Mouse (Mus musculus) embryonic stem cell, embryonic (primary cell): ENCODE data around the gene Cntfr.
"Not testable (repeated sequence)": the region's sequence is repeated elsewhere in the genome, so short reads cannot be mapped to it uniquely, and the experiment has no call there.

Experiments
- CTCF ChIA-PET, 4 experiments: fragments of 300-600 bp in 2 of 4; fragments of 350-600 bp in 2 of 4; sonication (Branson Sonifier 250); formaldehyde crosslinking; loops; one replicate each; lab custom pipeline; 2022; ENCODE audit warnings: inconsistent platforms in 2 of 4; lab: Charles Lee
- POLR2A ChIA-PET, 4 experiments: fragments of 300-600 bp in 2 of 4; fragments of 350-600 bp in 2 of 4; sonication (Branson Sonifier 250); formaldehyde crosslinking; loops; one replicate each; lab custom pipeline; 2022; ENCODE audit warnings: antibody characterized with exemption in 4 of 4, inconsistent platforms in 1 of 4; lab: Charles Lee

Gene Cntfr

GRCm38 (mm10) chr4:41698421-41699016 lies 1.6 kb upstream of the Cntfr start:
- POLR2A ChIA-PET = not testable (repeated sequence)
- CTCF ChIA-PET = interaction anchor here in 2 of 4 experiments (1.2 to 2.2 kb wide), 3 partner anchors 9 to 229 kb away, joined by 4 to 6 read pairs (median 5); no protein-coding TSS in a partner anchor

GRCm38 (mm10) chr4:41696452-41696851 lies 437 bp downstream of the Cntfr start:
- CTCF ChIA-PET = interaction anchor here in 3 of 4 experiments (0.6 to 2.2 kb wide), 13 partner anchors 10 to 199 kb away, joined by 3 to 8 read pairs (median 4); partner anchors contain the start of genes Dnaic1 (in 1 of the 3) and Fam219a (in 1 of the 3)
- POLR2A ChIA-PET = interaction anchor here in 1 of 4 experiments (0.7 kb wide), 1 partner anchor 748 kb away, joined by 12 read pairs; the partner anchor contains the start of gene Chmp5

- CTCF ChIA-PET = interaction anchor here in 1 of 4 experiments (0.7 kb wide), 1 partner anchor 199 kb away, joined by 3 read pairs; no protein-coding TSS in a partner anchor
- POLR2A ChIA-PET = not testable (repeated sequence)
Measured at GRCm38 (mm10) chr4:41695800-41696199, 1.1 kb downstream of the Cntfr start.

- POLR2A ChIA-PET = interaction anchor here in 2 of 4 experiments (0.6 to 1.1 kb wide), 4 partner anchors 17 to 1208 kb away, joined by 3 to 9 read pairs (median 4); no protein-coding TSS in a partner anchor
- CTCF ChIA-PET = interaction anchor here in 2 of 4 experiments (0.5 to 0.9 kb wide), 5 partner anchors 39 to 1261 kb away, joined by 3 to 8 read pairs (median 3); partner anchors contain the start of gene Kif24 (in 1 of the 2)
Measured at GRCm38 (mm10) chr4:41693511-41693910, 3.4 kb downstream of the Cntfr start.

GRCm38 (mm10) chr4:41690014-41690413 lies 6.9 kb downstream of the Cntfr start:
- CTCF ChIA-PET, POLR2A ChIA-PET: not testable (repeated sequence)

GRCm38 (mm10) chr4:41688562-41688961 lies 8.3 kb downstream of the Cntfr start:
- CTCF ChIA-PET, POLR2A ChIA-PET: not testable (repeated sequence)

GRCm38 (mm10) chr4:41685882-41686492 lies 10.9 kb downstream of the Cntfr start:
- CTCF ChIA-PET = not testable (repeated sequence)

GRCm38 (mm10) chr4:41684931-41685453 lies 11.9 kb downstream of the Cntfr start:
- POLR2A ChIA-PET = interaction anchor here in 1 of 4 experiments (0.7 kb wide), 1 partner anchor 80 kb away, joined by 3 read pairs; no protein-coding TSS in a partner anchor
- CTCF ChIA-PET = not testable (repeated sequence)

More at GRCm38 (mm10) chr4:41685882-41686492, 10.9 kb downstream of the Cntfr start:
- POLR2A ChIA-PET = not testable (repeated sequence)

- POLR2A ChIA-PET, CTCF ChIA-PET: not testable (repeated sequence)
Measured at GRCm38 (mm10) chr4:41684131-41684930, 12.6 kb downstream of the Cntfr start.

- POLR2A ChIA-PET, CTCF ChIA-PET: not testable (repeated sequence)
Measured at GRCm38 (mm10) chr4:41683303-41683702, 13.6 kb downstream of the Cntfr start.

- POLR2A ChIA-PET = no interaction called here
- CTCF ChIA-PET = no interaction called here
Measured at GRCm38 (mm10) chr4:41682789-41683188, 14.1 kb downstream of the Cntfr start.

GRCm38 (mm10) chr4:41681947-41682346 lies 14.9 kb downstream of the Cntfr start:
- POLR2A ChIA-PET = interaction anchor here in 2 of 4 experiments (0.6 to 0.8 kb wide), 2 partner anchors 32 to 395 kb away, joined by 4 to 7 read pairs; no protein-coding TSS in a partner anchor
- CTCF ChIA-PET = interaction anchor here in 1 of 4 experiments (0.7 kb wide), 1 partner anchor 161 kb away, joined by 3 read pairs; no protein-coding TSS in a partner anchor

- POLR2A ChIA-PET = no interaction called here
Measured at GRCm38 (mm10) chr4:41681176-41681575, 15.7 kb downstream of the Cntfr start.

GRCm38 (mm10) chr4:41679291-41679690 lies 17.6 kb downstream of the Cntfr start:
- POLR2A ChIA-PET = interaction anchor here in 1 of 4 experiments (0.7 kb wide), 1 partner anchor 1529 kb away, joined by 4 read pairs; no protein-coding TSS in a partner anchor
- CTCF ChIA-PET = interaction anchor here in 1 of 4 experiments (0.7 to 1.4 kb wide), 2 partner anchors 47 to 58 kb away, joined by 4 to 5 read pairs; no protein-coding TSS in a partner anchor

More at GRCm38 (mm10) chr4:41681176-41681575, 15.7 kb downstream of the Cntfr start:
- CTCF ChIA-PET = no interaction called here

GRCm38 (mm10) chr4:41678863-41679262 lies 18.0 kb downstream of the Cntfr start:
- CTCF ChIA-PET = interaction anchor here in 1 of 4 experiments (1.4 kb wide), 1 partner anchor 59 kb away, joined by 5 read pairs; no protein-coding TSS in a partner anchor
- POLR2A ChIA-PET = interaction anchor here in 1 of 4 experiments (0.9 kb wide), 1 partner anchor 107 kb away, joined by 3 read pairs; no protein-coding TSS in a partner anchor

- CTCF ChIA-PET = interaction anchor here in 2 of 4 experiments (0.6 to 1.0 kb wide), 3 partner anchors 23 to 527 kb away, joined by 3 to 7 read pairs (median 4); no protein-coding TSS in a partner anchor
- POLR2A ChIA-PET = interaction anchor here in 1 of 4 experiments (0.5 to 1.0 kb wide), 4 partner anchors 12 to 334 kb away, joined by 3 read pairs; no protein-coding TSS in a partner anchor
Measured at GRCm38 (mm10) chr4:41677006-41677629, 19.8 kb downstream of the Cntfr start.

GRCm38 (mm10) chr4:41676248-41677005 lies 20.5 kb downstream of the Cntfr start:
- POLR2A ChIA-PET = interaction anchor here in 2 of 4 experiments (0.5 to 1.3 kb wide), 4 partner anchors 12 to 333 kb away, joined by 3 to 4 read pairs (median 4); no protein-coding TSS in a partner anchor
- CTCF ChIA-PET = interaction anchor here in 3 of 4 experiments (0.6 to 1.0 kb wide), 5 partner anchors 12 to 108 kb away, joined by 3 to 7 read pairs (median 3); partner anchors contain the start of gene Fam219a (in 1 of the 3)
